In genomic region chr11:61619356-61619755, GRCm38 (mm10) we compare ENCODE assay signal across 10 mouse cellular contexts. TPM values are rescaled to one million over a fixed set of nuclear protein-coding genes. Genes with fewer than 3 reads are reported as not detected.
A peak's percentile ranks its signal among the peaks of the same experiment; 100 is the strongest.
DNase-seq lines count a peak whose midpoint lies in the region; ATAC-seq and TF ChIP-seq lines count a peak whose summit lies in the region.
"Had no signal": no experiment of that assay in that cellular context is flagged by ENCODE, and none has a peak within 500 bp of the region (broad histone marks: within the 10 kb centered on the region; RNA-seq: fewer than 3 reads in every experiment).

No protein-coding gene starts in this region.

- no peaks in the 10 kb centered on the region for H3K27me3 ChIP-seq in kidney, postnatal 0 days (ENCODE audit: insufficient read depth, low read length)
- no peaks in the 10 kb centered on the region for H3K27me3 ChIP-seq in embryonic facial prominence, embryonic 14.5 days (replicated peaks; ENCODE audit: control insufficient read depth, insufficient read depth, low read length)
- no peaks in the 10 kb centered on the region for H3K27me3 ChIP-seq in hindbrain, postnatal 0 days (ENCODE audit: insufficient read depth, low read length)
- no peaks in the 10 kb centered on the region for H3K27me3 ChIP-seq in midbrain, embryonic 16.5 days (ENCODE audit: control insufficient read depth, insufficient read depth, low read depth, low read length)
- H3K27me3 ChIP-seq: Patski had no signal

- peak overlapping the region; percentile 35 for H3K4me3 ChIP-seq in kidney, postnatal 0 days (replicated peaks; ENCODE audit: low read depth, low read length)
- peak overlapping the region; percentile 36 for H3K4me3 ChIP-seq in embryonic facial prominence, embryonic 14.5 days (ENCODE audit: low read depth, low read length)
- H3K4me3 ChIP-seq in hindbrain, postnatal 0 days (ENCODE audit: low read length): peak overlapping the region; percentile 38
- H3K4me3 ChIP-seq in midbrain, embryonic 16.5 days (ENCODE audit: low read depth, low read length): peak overlapping the region; percentile 39

- H3K9ac ChIP-seq in kidney, postnatal 0 days (ENCODE audit: low read depth, low read length): no peak overlapping the region
- no peak overlapping the region; the same call in 1 of the 2 replicates for H3K9ac ChIP-seq in embryonic facial prominence, embryonic 14.5 days (ENCODE audit: low read depth, low read length)
- H3K9ac ChIP-seq in hindbrain, postnatal 0 days (replicated peaks; ENCODE audit: low read length): 0 out of 2 replicates have a peak overlapping the region, but pooled peaks have one; percentile 30
- H3K9ac ChIP-seq in midbrain, embryonic 16.5 days (ENCODE audit: low read depth, low read length): peak overlapping the region; percentile 39; the same call in 1 of the 2 replicates

- WGBS in kidney, postnatal 0 days: 6% methylated on average over 6 of the region's 6 CpGs
- WGBS in embryonic facial prominence, embryonic 14.5 days: 14% methylated on average over 6 of the region's 6 CpGs
- WGBS in hindbrain, postnatal 0 days: 10% methylated on average over 6 of the region's 6 CpGs
- 15% methylated on average over 6 of the region's 6 CpGs for WGBS in midbrain, embryonic 16.5 days

- peak overlapping the region; percentile 72 for H3K4me2 ChIP-seq in kidney, postnatal 0 days (ENCODE audit: low read length)
- H3K4me2 ChIP-seq in embryonic facial prominence, embryonic 14.5 days (ENCODE audit: low read depth, low read length): peak overlapping the region; percentile 77
- peak overlapping the region; percentile 72 for H3K4me2 ChIP-seq in hindbrain, postnatal 0 days (ENCODE audit: low read depth, low read length)
- H3K4me2 ChIP-seq in midbrain, embryonic 16.5 days (ENCODE audit: low read length): peak overlapping the region; percentile 74

- H3K36me3 ChIP-seq in kidney, postnatal 0 days (ENCODE audit: insufficient read depth, low read length): no peaks in the 10 kb centered on the region
- no peaks in the 10 kb centered on the region for H3K36me3 ChIP-seq in embryonic facial prominence, embryonic 14.5 days (ENCODE audit: control insufficient read depth, insufficient read depth, low read length)
- no peaks in the 10 kb centered on the region for H3K36me3 ChIP-seq in hindbrain, postnatal 0 days (ENCODE audit: insufficient read depth, low read length)
- H3K36me3 ChIP-seq in midbrain, embryonic 16.5 days (ENCODE audit: control insufficient read depth, insufficient read depth, low read length): no peaks in the 10 kb centered on the region

- H3K9me3 ChIP-seq in kidney, postnatal 0 days (replicated peaks; ENCODE audit: low read length): no peaks in the 10 kb centered on the region
- no peaks in the 10 kb centered on the region for H3K9me3 ChIP-seq in embryonic facial prominence, embryonic 14.5 days (ENCODE audit: control insufficient read depth, low read length)
- no peaks in the 10 kb centered on the region for H3K9me3 ChIP-seq in hindbrain, postnatal 0 days (ENCODE audit: low read length)
- H3K9me3 ChIP-seq in midbrain, embryonic 16.5 days (replicated peaks; ENCODE audit: control insufficient read depth, low read length, poor library complexity, severe bottlenecking): no peaks in the 10 kb centered on the region

- no peak for ATAC-seq in kidney, postnatal 0 days (replicated peaks; ENCODE audit: low FRiP score, low read depth)
- ATAC-seq in embryonic facial prominence, embryonic 14.5 days (ENCODE audit: low read depth): no peak
- no peak for ATAC-seq in hindbrain, postnatal 0 days
- no peak for ATAC-seq in midbrain, embryonic 16.5 days
- ATAC-seq in megakaryocyte-erythroid progenitor cell, adult 5-6 weeks (replicated peaks; ENCODE audit: low FRiP score, low TSS enrichment, poor library complexity, severe bottlenecking): no peak
- ATAC-seq: inflammation-experienced regulatory T-cells, adult 6 months had no signal

- DNase-seq in kidney, postnatal 0 days (ENCODE audit: low spot score): no peak
- DNase-seq in kidney, postnatal 4 days: no peak
- no peak for DNase-seq in embryonic facial prominence, embryonic 14.5 days (ENCODE audit: low spot score)
- no peak for DNase-seq in hindbrain, postnatal 0 days (ENCODE audit: low spot score)
- DNase-seq in left cerebral cortex, adult 18-20 months (ENCODE audit: low spot score in 2 of 2): no peak
- DNase-seq in embryo, embryonic 11 days: no peak

- no peak for TF ChIP-seq CTCF in kidney, postnatal 0 days (IDR thresholded peaks at IDR 0.05; ENCODE audit: low read depth)
- TF ChIP-seq CTCF in hindbrain, postnatal 0 days (IDR thresholded peaks at IDR 0.05; ENCODE audit: low read depth): no peak

- H3K27ac ChIP-seq in kidney, postnatal 0 days: no peak overlapping the region; the same call in 1 of the 2 replicates
- peak overlapping the region; percentile 8; the same call in 1 of the 2 replicates for H3K27ac ChIP-seq in embryonic facial prominence, embryonic 14.5 days (replicated peaks; ENCODE audit: low read depth, low read length)
- peak overlapping the region; percentile 32; the same call in 1 of the 2 replicates for H3K27ac ChIP-seq in hindbrain, postnatal 0 days
- H3K27ac ChIP-seq in midbrain, embryonic 16.5 days (ENCODE audit: low read length): no peak overlapping the region

- 0 out of 2 replicates have a peak, but pooled peaks cover 4% of the 10 kb centered on the region for H3K4me1 ChIP-seq in kidney, postnatal 0 days (replicated peaks; ENCODE audit: insufficient read depth, low read length)
- H3K4me1 ChIP-seq in embryonic facial prominence, embryonic 14.5 days (ENCODE audit: control insufficient read depth, insufficient read depth, low read length): peaks cover 12% of the 10 kb centered on the region; the same call in 1 of the 2 replicates
- peaks cover 7% of the 10 kb centered on the region for H3K4me1 ChIP-seq in hindbrain, postnatal 0 days (ENCODE audit: insufficient read depth, low read length)
- H3K4me1 ChIP-seq in midbrain, embryonic 16.5 days (ENCODE audit: control insufficient read depth, insufficient read depth, low read length): peaks cover 14% of the 10 kb centered on the region

RNA-seq across cellular contexts. Expression of gene Grap, which starts 33.7 kb away (rescaled TPM):
- 8.2 and 9.1 TPM in 2 replicates for polyA plus RNA-seq in kidney, postnatal 0 days (2015; fragmentation: Nextera tagmentation; extraction: Ambion mirVana)
- polyA plus RNA-seq in embryonic facial prominence, embryonic 14.5 days (2014; fragmentation: Nextera tagmentation; extraction: Ambion mirVana): 8.2 and 8.6 TPM in 2 replicates
- total RNA-seq in hindbrain, postnatal 0 days (2014; rRNA removed): 7.4 and 11.9 TPM in 2 replicates
- polyA plus RNA-seq in hindbrain, postnatal 0 days (2015; fragmentation: Nextera tagmentation; extraction: Ambion mirVana): 7.7 and 8.1 TPM in 2 replicates
- polyA plus RNA-seq in midbrain, embryonic 16.5 days (2015; fragmentation: Nextera tagmentation; extraction: Ambion mirVana): 10.7 and 11.6 TPM in 2 replicates
- 1 to 10 TPM; 3.2 to 4.5 TPM for total RNA-seq in left cerebral cortex, adult 18-20 months (2021)
- 2.2 and 2.4 TPM in 2 replicates for total RNA-seq in megakaryocyte-erythroid progenitor cell, adult 5-6 weeks (2014; fragmentation: Nextera tagmentation)
- 1.3 TPM in 1 of 2 replicates, not detected in the other for total RNA-seq in megakaryocyte-erythroid progenitor cell, adult 5-6 weeks (2017)

RNA-seq across cellular contexts. Expression of gene Epn2, which starts 39.9 kb away (rescaled TPM):
- polyA plus RNA-seq in kidney, postnatal 0 days (2015; fragmentation: Nextera tagmentation; extraction: Ambion mirVana): 22.1 and 22.4 TPM in 2 replicates
- 28.0 TPM in 2 replicates for polyA plus RNA-seq in embryonic facial prominence, embryonic 14.5 days (2014; fragmentation: Nextera tagmentation; extraction: Ambion mirVana)
- 76.4 and 84.2 TPM in 2 replicates for total RNA-seq in hindbrain, postnatal 0 days (2014; rRNA removed)
- polyA plus RNA-seq in hindbrain, postnatal 0 days (2015; fragmentation: Nextera tagmentation; extraction: Ambion mirVana): 56.1 and 59.9 TPM in 2 replicates
- polyA plus RNA-seq in midbrain, embryonic 16.5 days (2015; fragmentation: Nextera tagmentation; extraction: Ambion mirVana): 78.0 and 82.3 TPM in 2 replicates
- total RNA-seq in left cerebral cortex, adult 18-20 months (2021): 100 to 1,000 TPM; 116 to 128 TPM
- 2.2 TPM in 1 of 2 replicates, not detected in the other for total RNA-seq in megakaryocyte-erythroid progenitor cell, adult 5-6 weeks (2014; fragmentation: Nextera tagmentation)
- 0.38 and 4.1 TPM in 2 replicates for total RNA-seq in megakaryocyte-erythroid progenitor cell, adult 5-6 weeks (2017)

Comparison
In these comparisons a context has a peak if more than half of its experiments do, and no peak if none do; other contexts are left out.
1. H3K27ac ChIP-seq: peak in embryonic facial prominence, embryonic 14.5 days (single experiment) and hindbrain, postnatal 0 days (single experiment); none in kidney, postnatal 0 days (single experiment) and midbrain, embryonic 16.5 days (single experiment).
2. H3K9ac ChIP-seq: peak in hindbrain, postnatal 0 days (single experiment) and midbrain, embryonic 16.5 days (single experiment); none in kidney, postnatal 0 days (single experiment) and embryonic facial prominence, embryonic 14.5 days (single experiment).
3. Peak in every context shown above with its lines, with median percentiles within 50 percentile points of each other: H3K4me2 ChIP-seq and H3K4me3 ChIP-seq.